Mouse (Mus musculus): ENCODE data around the gene Ccdc106.

GRCm38 (mm10) chr7:5030554-5031275 is 10.4 kb downstream of the Ccdc106 start:
- TF ChIP-seq POLR2A (IDR thresholded peaks at IDR 0.05; ENCODE audit: extremely low read depth, insufficient read depth, low read length) (no peak), CTCF (IDR thresholded peaks at IDR 0.05; ENCODE audit: low read depth, low read length) (no peak)
